Mouse (Mus musculus) left cerebral cortex, postnatal 4 days (tissue): ENCODE results near the gene Gsk3b. TPM values are rescaled to one million over a fixed set of nuclear protein-coding genes. Genes with fewer than 3 reads are reported as not detected.
"Not testable (repeated sequence)": the region's sequence is repeated elsewhere in the genome, so short reads cannot be mapped to it uniquely, and the experiment has no call there.

Experiments used
- DNase-seq: peaks from one replicate; pipeline ENCODE4 v3.0.0-alpha.2; 2022
- intact Hi-C: fragments of 180-260 bp; cut with DNase I; formaldehyde crosslinking; loops from one replicate; pipeline ENCODE4 v1.15.1; 2025
- total RNA-seq, 2 experiments: library from RNA; stranded (reverse); gene quantifications; 2 replicates each; pipeline ENCODE4 v1.2.3; 2021

Gene Gsk3b
- total RNA-seq, result 100 to 1,000 TPM; 267 to 269 TPM

- peak; percentile 100 for DNase-seq
- intact Hi-C loops, result loop anchor here (5.0 kb wide), 1 partner anchor 92 kb away; no protein-coding TSS in a partner anchor
These were observed at the start of gene Gsk3b for GRCm38 (mm10) chr16:38088629-38089446. Gene Gsk3b (plus strand): TSS chr16:38089001.

- intact Hi-C loops, result no loop called here
- no peak for DNase-seq
These were observed 46.6 kb upstream of the Gsk3b start for GRCm38 (mm10) chr16:38042160-38042559.

GRCm38 (mm10) chr16:38044551-38044950 is 44.2 kb upstream of the Gsk3b start:
- intact Hi-C loops, result no loop called here
- peak; percentile 71 for DNase-seq

DNA sequence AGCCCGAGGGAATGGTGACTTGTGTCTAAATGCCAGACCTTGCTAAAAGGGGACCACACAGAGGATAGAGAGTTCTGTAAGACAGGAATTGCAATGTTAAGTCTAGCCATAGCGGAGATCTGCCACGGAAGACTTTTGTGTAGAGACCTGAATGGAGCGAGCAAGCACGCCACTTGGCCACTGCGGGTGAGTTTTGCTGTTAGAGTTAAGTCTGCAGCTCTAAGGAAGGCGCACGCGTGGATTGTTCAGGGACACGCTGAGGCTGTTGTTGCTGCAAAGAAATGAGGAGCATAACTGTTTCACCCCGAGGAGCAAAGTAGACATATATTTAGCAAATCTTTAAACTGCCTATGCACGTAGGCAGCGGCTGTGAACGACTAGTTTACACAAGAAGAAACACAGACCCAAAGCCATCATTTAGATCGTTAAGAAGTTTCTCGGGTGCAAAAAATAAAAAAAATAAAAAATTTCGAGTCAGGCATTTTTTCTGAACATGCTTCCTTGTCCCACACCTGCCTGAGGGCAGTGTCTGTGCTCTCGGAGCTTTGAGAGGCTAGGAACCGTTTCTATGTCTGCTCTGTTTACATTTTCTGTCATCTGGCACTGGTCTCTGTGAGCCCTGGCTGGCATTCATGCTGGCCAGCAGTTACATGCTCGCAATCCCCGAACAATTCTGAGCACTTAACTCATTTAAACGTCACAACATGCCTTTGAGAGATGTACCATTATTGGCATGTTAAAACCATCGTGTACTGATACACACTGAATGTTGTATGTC is 40.8 kb upstream of the Gsk3b start:
- no peak for DNase-seq

GRCm38 (mm10) chr16:38057898-38058297 is 30.9 kb upstream of the Gsk3b start:
- intact Hi-C loops, result no loop called here
- no peak for DNase-seq

More for the DNA sequence above, 40.8 kb upstream of the Gsk3b start:
- intact Hi-C loops, result no loop called here

DNA sequence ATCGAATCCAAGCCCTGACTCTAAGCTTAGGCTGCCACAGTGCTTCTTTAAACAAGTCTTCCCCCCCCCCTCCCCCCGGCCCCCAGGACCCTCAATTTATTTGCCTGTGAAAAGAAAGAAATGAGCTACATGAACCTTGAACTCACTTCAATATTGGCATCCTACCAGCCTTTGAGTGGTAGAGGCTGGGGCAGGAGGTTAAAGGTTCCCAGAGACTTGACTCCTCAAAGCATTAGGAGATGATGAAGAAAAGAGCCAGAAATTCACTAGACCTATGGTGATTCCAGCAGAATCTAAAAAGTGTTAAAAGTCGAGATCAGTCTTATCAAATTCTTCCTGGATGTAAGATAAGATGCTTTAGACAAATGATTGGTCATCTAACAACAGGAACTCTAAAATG is 30.0 kb upstream of the Gsk3b start:
- no peak for DNase-seq
- intact Hi-C loops, result no loop called here

DNA sequence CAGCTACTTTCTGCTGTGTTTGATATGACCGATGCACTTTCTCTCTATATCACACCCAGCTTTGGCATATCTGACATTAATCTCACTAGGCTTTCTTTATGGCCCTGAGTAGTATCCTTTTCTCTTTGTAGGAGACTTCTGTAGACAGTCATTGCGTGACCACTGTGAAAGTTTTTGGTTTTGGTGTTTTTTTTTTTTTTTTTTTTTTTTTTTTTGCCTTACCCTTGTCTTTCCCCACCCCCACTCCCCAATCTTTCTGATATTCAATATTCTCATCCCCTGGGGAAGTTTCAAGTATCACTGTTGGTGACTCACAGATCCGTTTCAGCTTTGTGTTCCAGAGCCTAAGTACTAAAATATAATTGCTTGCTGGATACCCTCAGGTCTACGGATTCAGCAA is 29.2 kb upstream of the Gsk3b start:
- DNase-seq, result no peak
- intact Hi-C loops, result no loop called here

- DNase-seq, result not testable (repeated sequence)
These were observed 14.8 kb upstream of the Gsk3b start for GRCm38 (mm10) chr16:38073859-38074631.

DNA sequence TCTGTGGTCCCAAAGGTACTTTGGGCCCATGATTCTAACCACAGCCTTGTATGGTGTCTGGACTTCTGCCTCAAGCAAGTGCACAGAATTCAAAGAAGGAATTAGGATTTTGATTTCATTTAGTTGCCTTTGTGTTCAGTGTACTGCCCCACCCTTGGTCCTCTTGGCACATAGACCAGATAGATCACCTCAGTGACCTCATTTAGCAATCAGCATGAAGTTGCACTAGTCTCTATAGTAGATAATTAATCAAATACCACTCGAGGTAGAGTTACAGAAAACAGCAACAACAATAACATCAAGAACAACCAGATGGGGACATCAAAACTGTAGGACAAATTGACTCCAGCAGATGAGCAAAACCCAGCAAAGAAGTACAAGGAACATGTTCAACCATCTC is 8.6 kb upstream of the Gsk3b start:
- intact Hi-C loops, result no loop called here
- no peak for DNase-seq

More at GRCm38 (mm10) chr16:38073859-38074631, 14.8 kb upstream of the Gsk3b start:
- intact Hi-C loops, result not testable (repeated sequence)

DNA sequence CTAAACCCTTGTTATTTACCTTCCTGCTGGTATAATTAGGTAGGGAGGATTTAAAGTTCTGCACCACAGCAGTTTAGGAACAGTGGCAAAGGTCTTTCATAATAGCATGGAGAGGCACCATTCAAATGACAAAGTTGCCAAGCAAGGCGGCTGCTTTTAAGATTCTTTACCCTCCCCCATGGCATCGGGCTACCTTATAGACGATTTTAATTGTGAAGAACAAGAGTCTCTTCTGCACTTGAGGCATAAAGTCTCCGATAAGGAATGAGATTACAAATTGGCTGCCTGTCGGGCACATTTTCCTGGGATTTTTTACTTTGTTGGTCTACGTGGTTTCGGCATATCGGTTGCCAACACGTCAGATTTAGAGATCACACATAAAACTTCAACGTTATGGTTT is 1.6 kb upstream of the Gsk3b start:
- intact Hi-C loops, result loop anchor here (5.0 kb wide), 1 partner anchor 90 kb away; no protein-coding TSS in a partner anchor
- peak; percentile 4 for DNase-seq

- peak; percentile 15 for DNase-seq
These were observed 1.1 kb upstream of the Gsk3b start for GRCm38 (mm10) chr16:38087645-38088125.

DNA sequence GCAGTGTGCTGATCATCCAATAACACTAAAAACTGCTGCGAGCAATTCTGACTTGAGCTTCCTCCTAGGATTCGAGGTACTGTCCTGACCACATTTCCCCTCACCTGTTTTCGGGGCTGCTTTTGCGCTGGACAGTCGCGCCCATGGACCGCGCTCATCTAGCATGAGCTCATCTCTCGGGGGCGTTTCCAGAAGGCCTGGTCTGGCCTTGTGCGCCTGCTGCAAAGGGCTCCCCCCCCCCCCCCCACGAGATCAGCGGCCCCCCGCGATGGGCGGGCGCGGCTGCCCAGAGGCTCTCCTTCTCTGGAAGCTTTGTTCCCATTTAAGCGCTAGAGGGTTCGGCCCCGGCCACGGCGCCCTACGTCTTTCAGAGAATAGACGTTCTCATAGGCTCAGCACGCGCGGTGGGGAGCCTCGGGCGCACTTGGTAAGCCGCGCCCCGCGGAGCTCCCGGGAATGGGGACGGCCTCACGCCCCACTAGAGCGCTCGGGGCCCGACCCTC is 624 bp upstream of the Gsk3b start:
- DNase-seq, result no peak
- intact Hi-C loops, result loop anchor here (5.0 kb wide), 1 partner anchor 91 kb away; no protein-coding TSS in a partner anchor

More at GRCm38 (mm10) chr16:38087645-38088125, 1.1 kb upstream of the Gsk3b start:
- intact Hi-C loops, result loop anchor here (5.0 kb wide), 1 partner anchor 90 kb away; no protein-coding TSS in a partner anchor

- intact Hi-C loops, result loop anchor here (5.0 kb wide), 3 partner anchors 92 to 112 kb away; no protein-coding TSS in a partner anchor
These were observed 808 bp downstream of the Gsk3b start for GRCm38 (mm10) chr16:38089447-38090170.

DNA sequence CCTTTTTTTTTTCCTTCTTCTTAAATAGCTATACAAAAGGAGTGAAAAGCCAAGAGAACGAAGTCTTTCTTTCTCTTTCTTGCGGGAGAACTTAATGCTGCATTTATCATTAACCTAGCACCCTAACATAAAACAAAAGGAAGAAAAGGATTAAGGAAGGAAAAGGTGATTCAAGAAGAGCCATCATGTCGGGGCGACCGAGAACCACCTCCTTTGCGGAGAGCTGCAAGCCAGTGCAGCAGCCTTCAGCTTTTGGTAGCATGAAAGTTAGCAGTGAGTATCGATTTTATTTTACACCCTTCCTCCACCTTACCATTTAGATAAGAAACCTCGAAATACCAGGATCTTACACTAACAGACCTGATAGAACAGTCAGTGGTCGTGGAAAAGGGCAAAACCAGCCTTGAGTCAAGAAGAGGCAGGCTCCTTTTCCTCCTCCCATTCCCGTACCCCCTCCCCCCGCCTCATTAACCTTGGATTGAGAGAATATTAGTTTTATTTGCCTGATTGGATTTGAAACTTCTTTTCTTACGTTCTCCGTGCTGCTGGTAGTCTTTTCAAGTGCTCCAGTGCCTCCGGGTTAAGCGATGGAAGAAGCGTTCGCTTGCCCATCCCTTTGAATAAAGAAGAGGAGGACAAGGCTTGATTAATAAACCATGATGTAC is 1.7 kb downstream of the Gsk3b start:
- peak; percentile 10 for DNase-seq
- intact Hi-C loops, result loop anchor here (5.0 kb wide), 2 partner anchors 107 to 113 kb away; no protein-coding TSS in a partner anchor

More at GRCm38 (mm10) chr16:38089447-38090170, 808 bp downstream of the Gsk3b start:
- peak; percentile 64 for DNase-seq

DNA sequence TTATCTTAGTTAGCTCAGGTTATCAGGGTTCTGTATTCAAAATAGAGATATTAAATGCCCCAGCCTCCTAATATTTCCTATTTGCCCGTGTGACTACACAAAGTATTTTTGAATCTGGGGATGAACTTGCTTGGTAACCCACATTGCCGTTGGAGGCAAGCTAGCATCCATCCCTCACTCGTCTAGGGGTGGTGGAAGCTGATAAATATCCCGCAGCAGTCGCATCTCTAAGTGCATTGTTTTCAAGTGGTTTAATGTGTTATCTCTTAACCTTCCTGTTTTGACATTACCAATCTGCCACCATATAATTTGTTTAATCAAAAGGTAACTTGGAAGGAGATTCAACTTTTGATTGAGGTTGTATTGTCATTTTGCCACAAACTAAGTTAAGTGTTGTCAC is 2.2 kb downstream of the Gsk3b start:
- DNase-seq, result no peak
- intact Hi-C loops, result loop anchor here (5.0 kb wide), 2 partner anchors 106 to 114 kb away; no protein-coding TSS in a partner anchor

DNA sequence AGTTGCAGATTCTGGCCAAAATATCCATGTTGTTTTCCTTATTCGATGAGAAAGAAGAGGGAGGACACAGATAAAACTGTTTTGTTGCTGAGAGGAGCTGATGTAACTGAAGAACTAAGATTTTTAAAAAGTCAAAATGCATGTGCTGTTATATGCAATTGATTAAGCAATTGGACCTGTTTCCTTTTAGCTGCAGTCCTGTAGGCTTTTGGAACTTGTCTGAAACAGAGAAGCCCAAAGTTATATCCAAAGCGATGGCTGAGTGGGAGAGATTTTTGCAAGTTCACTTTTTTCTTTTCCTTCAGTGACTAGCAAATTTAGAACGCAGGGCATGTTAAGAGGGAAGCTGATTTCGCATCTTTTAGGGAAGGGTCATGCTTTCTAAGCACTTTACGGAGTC is 2.9 kb downstream of the Gsk3b start:
- intact Hi-C loops, result loop anchor here (5.0 kb wide), 2 partner anchors 106 to 114 kb away; no protein-coding TSS in a partner anchor
- DNase-seq, result no peak

DNA sequence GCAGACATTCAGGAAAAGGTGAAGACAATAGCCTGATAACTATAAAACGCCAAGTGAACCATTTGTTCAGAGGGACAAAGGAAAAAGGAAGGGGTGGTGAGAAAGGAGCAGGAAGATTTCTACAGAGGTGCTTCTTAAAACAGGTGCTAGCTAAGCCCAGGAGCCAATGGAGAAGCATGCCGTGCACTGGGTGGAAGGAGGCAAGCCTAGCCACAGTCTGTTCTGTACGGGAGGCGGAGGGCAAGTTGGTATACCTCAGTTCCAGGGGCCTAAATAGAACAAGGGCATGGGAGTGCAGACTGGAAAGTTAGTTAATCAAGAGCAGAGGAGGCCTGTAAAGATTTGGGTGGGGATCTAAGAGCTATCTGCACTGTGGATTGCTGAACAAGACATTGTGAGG is 3.8 kb downstream of the Gsk3b start:
- DNase-seq, result no peak
- intact Hi-C loops, result loop anchor here (5.0 kb wide), 2 partner anchors 105 to 115 kb away; no protein-coding TSS in a partner anchor

GRCm38 (mm10) chr16:38095181-38095851 is 6.5 kb downstream of the Gsk3b start:
- intact Hi-C loops, result no loop called here
- no peak for DNase-seq
